ENCODE assay signal across 17 mouse cellular contexts in genomic region chr2:7952846-7953245, GRCm38 (mm10).
"Had no signal": no experiment of that assay in that cellular context is flagged by ENCODE, and none has a peak within 500 bp of the region (broad histone marks: within the 10 kb centered on the region; RNA-seq: fewer than 3 reads in every experiment).

No protein-coding gene starts in this region.

- DNase-seq: liver, postnatal 0 days; lung, adult 2 months; lung, postnatal 14 days; lung, postnatal 36 days; right cerebral cortex, postnatal 14 days; right cerebral cortex, postnatal 4 days; spleen, adult 18-20 months; thymus, adult 18-20 months; thymus, postnatal 14 days; thymus, postnatal 4 days had no signal

- H3K4me2 ChIP-seq: lung, embryonic 15.5 days; midbrain, embryonic 11.5 days; midbrain, embryonic 13.5 days; neural tube, embryonic 12.5 days had no signal

- H3K9ac ChIP-seq: liver, postnatal 0 days; lung, embryonic 15.5 days; midbrain, embryonic 13.5 days; neural tube, embryonic 12.5 days had no signal

- H3K4me1 ChIP-seq: lung, embryonic 15.5 days; megakaryocyte, embryonic 14.5 days; midbrain, embryonic 13.5 days; neural tube, embryonic 12.5 days had no signal

- H3K9me3 ChIP-seq: lung, embryonic 15.5 days; midbrain, embryonic 13.5 days; neural tube, embryonic 12.5 days had no signal

- H3K27me3 ChIP-seq: lung, embryonic 15.5 days; megakaryocyte, embryonic 14.5 days; midbrain, embryonic 13.5 days; neural tube, embryonic 12.5 days had no signal

- H3K27ac ChIP-seq: lung, embryonic 15.5 days; macrophage; midbrain, embryonic 13.5 days; neural tube, embryonic 12.5 days had no signal

- H3K36me3 ChIP-seq: lung, embryonic 15.5 days; midbrain, embryonic 13.5 days; neural tube, embryonic 12.5 days had no signal

- H3K4me3 ChIP-seq: lung, embryonic 15.5 days; megakaryocyte, embryonic 14.5 days; midbrain, embryonic 13.5 days; neural tube, embryonic 12.5 days had no signal

- ATAC-seq: liver, postnatal 0 days; lung, postnatal 0 days; midbrain, embryonic 13.5 days had no signal
